Mouse (Mus musculus) midbrain, embryonic 13.5 days (tissue): ENCODE results near the gene Harbi1. TPM values are rescaled to one million over a fixed set of nuclear protein-coding genes. Genes with fewer than 3 reads are reported as not detected.

Experiments
- ATAC-seq: fragments of 200-750 bp; cut with Nextera tagmentation; 2 replicates; pipeline ENCODE4 v1.8.0; 2017; ENCODE audit warnings: mild to moderate bottlenecking, moderate TSS enrichment, moderate library complexity
- H3K27ac ChIP-seq: fragments of 300-500 bp; sonication (generic); 2 replicates; pipeline ENCODE4 v1.5.1; 2015; ENCODE audit warnings: inconsistent platforms, mild to moderate bottlenecking, moderate library complexity
- H3K27me3 ChIP-seq: fragments of 300-500 bp; sonication (generic); 2 replicates; pipeline ENCODE4 v1.6.1; 2015; ENCODE audit warnings: mild to moderate bottlenecking, inconsistent platforms
- H3K36me3 ChIP-seq: fragments of 300-500 bp; sonication (generic); 2 replicates; pipeline ENCODE4 v1.6.1; 2015; ENCODE audit warnings: mild to moderate bottlenecking, inconsistent platforms
- H3K4me1 ChIP-seq: fragments of 300-500 bp; sonication (generic); replicated peaks from 2 replicates; pipeline ENCODE4 v1.6.1; 2015; ENCODE audit warnings: inconsistent platforms
- H3K4me2 ChIP-seq: fragments of 300-500 bp; sonication (generic); replicated peaks from 2 replicates; pipeline ENCODE4 v1.6.1; 2015; ENCODE audit warnings: moderate library complexity, mild to moderate bottlenecking, inconsistent platforms
- H3K4me3 ChIP-seq: fragments of 300-500 bp; sonication (generic); replicated peaks from 2 replicates; pipeline ENCODE4 v1.5.1; 2015; ENCODE audit warnings: mild to moderate bottlenecking, inconsistent platforms
- H3K9ac ChIP-seq: fragments of 300-500 bp; sonication (generic); replicated peaks from 2 replicates; pipeline ENCODE4 v1.6.1; 2015; ENCODE audit warnings: mild to moderate bottlenecking, inconsistent platforms
- H3K9me3 ChIP-seq: fragments of 300-500 bp; sonication (generic); 2 replicates; pipeline ENCODE4 v1.6.1; 2016; ENCODE audit warnings: mild to moderate bottlenecking, inconsistent platforms
- WGBS: fragments of 180-500 bp; shearing (Covaris S2); methylation state at CpG from one replicate; pipeline ENCODE4 v1.1.7; 2015; 5-methylcytosine and 5-hydroxymethylcytosine counted together
- polyA plus RNA-seq: library from polyadenylated mRNA; unstranded; fragments of >200 nt; fragmentation: Nextera tagmentation; extraction: Ambion mirVana; gene quantifications from 2 replicates; pipeline ENCODE4 v1.2.1, GENCODE M21; 2015

The Harbi1 gene
- polyA plus RNA-seq, 1 experiment from 2014 or later: 25.0 TPM

DNA sequence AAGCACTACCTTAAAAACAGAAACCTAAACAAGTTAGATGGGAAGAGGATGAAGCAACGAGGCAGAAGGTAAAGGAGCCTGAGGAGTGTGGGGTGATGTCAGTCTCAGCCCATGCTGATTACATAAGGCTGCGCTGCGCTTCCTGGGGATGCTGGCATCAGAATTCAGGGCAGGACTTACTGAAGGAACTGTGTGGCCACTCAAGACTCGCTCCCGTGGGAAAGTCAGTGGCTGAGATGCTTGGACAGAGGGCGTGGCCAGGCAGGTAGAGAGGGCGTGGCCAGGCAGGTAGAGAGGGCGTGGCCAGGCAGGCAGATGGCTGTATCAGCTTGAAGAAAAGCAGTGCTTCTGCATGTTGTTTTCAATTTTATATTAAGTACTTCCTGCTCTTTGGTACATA, 26.7 kb upstream of the Harbi1 start:
- no peak overlapping the region for H3K4me2 ChIP-seq
- peaks cover 86% of the 10 kb centered on the region for H3K36me3 ChIP-seq
- no peak overlapping the region for H3K4me3 ChIP-seq
- H3K4me1 ChIP-seq: no peaks in the 10 kb centered on the region
- ATAC-seq: no peak
- H3K9ac ChIP-seq: no peak overlapping the region
- H3K9me3 ChIP-seq: no peaks in the 10 kb centered on the region
- no peak overlapping the region for H3K27ac ChIP-seq
- WGBS: 82% methylated on average over 8 of the region's 8 CpGs
- no peaks in the 10 kb centered on the region for H3K27me3 ChIP-seq

GRCm38 (mm10) chr2:91689452-91689851, 21.2 kb upstream of the Harbi1 start:
- no peak for ATAC-seq
- no peak overlapping the region for H3K4me2 ChIP-seq
- H3K4me3 ChIP-seq: no peak overlapping the region
- no peaks in the 10 kb centered on the region for H3K9me3 ChIP-seq
- H3K9ac ChIP-seq: no peak overlapping the region
- no peak overlapping the region for H3K27ac ChIP-seq
- peaks cover 72% of the 10 kb centered on the region for H3K36me3 ChIP-seq
- H3K4me1 ChIP-seq: no peaks in the 10 kb centered on the region
- 85% methylated on average over 7 of the region's 7 CpGs for WGBS
- no peaks in the 10 kb centered on the region for H3K27me3 ChIP-seq

- no peak for ATAC-seq
- Histone ChIP-seq H3K4me3 (no peak overlapping the region), H3K9me3 (no peaks in the 10 kb centered on the region), H3K27ac (no peak overlapping the region), H3K4me2 (no peak overlapping the region), H3K36me3 (peaks cover 27% of the 10 kb centered on the region), H3K4me1 (no peaks in the 10 kb centered on the region), H3K27me3 (no peaks in the 10 kb centered on the region), H3K9ac (no peak overlapping the region)
- 94% methylated on average over 10 of the region's 10 CpGs for WGBS
Measured at GRCm38 (mm10) chr2:91695436-91696224, 15.0 kb upstream of the Harbi1 start.

- ATAC-seq: no peak
- WGBS: 91% methylated on average over 1 of the region's 1 CpGs
- no peaks in the 10 kb centered on the region for H3K4me1 ChIP-seq
- H3K4me3 ChIP-seq: no peak overlapping the region
- H3K9me3 ChIP-seq: no peaks in the 10 kb centered on the region
- H3K27ac ChIP-seq: no peak overlapping the region
- peaks cover 25% of the 10 kb centered on the region for H3K36me3 ChIP-seq
- no peaks in the 10 kb centered on the region for H3K27me3 ChIP-seq
- no peak overlapping the region for H3K4me2 ChIP-seq
- H3K9ac ChIP-seq: no peak overlapping the region
Measured at GRCm38 (mm10) chr2:91696225-91696590, 14.4 kb upstream of the Harbi1 start.

- Histone ChIP-seq H3K4me3 (no peak overlapping the region), H3K4me1 (no peaks in the 10 kb centered on the region), H3K9me3 (no peaks in the 10 kb centered on the region), H3K27ac (no peak overlapping the region), H3K4me2 (no peak overlapping the region), H3K9ac (no peak overlapping the region), H3K36me3 (peaks cover 11% of the 10 kb centered on the region), H3K27me3 (no peaks in the 10 kb centered on the region)
- WGBS: 80% methylated on average over 1 of the region's 1 CpGs
- no peak for ATAC-seq
Measured at GRCm38 (mm10) chr2:91699225-91699624, 11.4 kb upstream of the Harbi1 start.

- no peaks in the 10 kb centered on the region for H3K9me3 ChIP-seq
- H3K36me3 ChIP-seq: no peaks in the 10 kb centered on the region
- no peak overlapping the region for H3K27ac ChIP-seq
- 98% methylated on average over 2 of the region's 2 CpGs for WGBS
- no peak overlapping the region for H3K9ac ChIP-seq
- H3K4me2 ChIP-seq: no peak overlapping the region
- H3K4me3 ChIP-seq: no peak overlapping the region
- H3K27me3 ChIP-seq: no peaks in the 10 kb centered on the region
- ATAC-seq: no peak
- H3K4me1 ChIP-seq: no peaks in the 10 kb centered on the region
Measured at GRCm38 (mm10) chr2:91701366-91701765, 9.3 kb upstream of the Harbi1 start.

DNA sequence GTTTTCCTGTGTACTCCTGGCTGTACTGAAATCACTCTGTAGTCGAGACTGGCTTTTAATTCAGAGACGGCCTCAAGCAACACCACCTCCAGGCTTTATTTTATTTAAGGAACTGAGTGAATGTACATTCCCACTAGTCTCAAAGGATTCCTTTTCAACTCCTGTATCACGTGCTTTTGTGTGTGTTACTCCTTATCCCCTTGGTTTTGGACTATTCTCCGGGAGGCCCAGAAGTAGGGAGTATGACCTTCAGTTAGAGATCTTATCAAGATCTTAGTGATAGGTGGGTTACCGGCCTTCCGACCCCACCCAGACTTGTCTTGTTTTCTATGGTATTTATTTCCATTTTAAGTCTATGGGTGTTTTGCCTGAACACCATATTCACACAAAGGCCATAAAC, 4.9 kb upstream of the Harbi1 start:
- no peaks in the 10 kb centered on the region for H3K27me3 ChIP-seq
- no peaks in the 10 kb centered on the region for H3K9me3 ChIP-seq
- 87% methylated on average over 6 of the region's 6 CpGs for WGBS
- no peak overlapping the region for H3K9ac ChIP-seq
- no peaks in the 10 kb centered on the region for H3K36me3 ChIP-seq
- ATAC-seq: no peak
- no peak overlapping the region for H3K4me3 ChIP-seq
- H3K4me2 ChIP-seq: no peak overlapping the region
- H3K27ac ChIP-seq: no peak overlapping the region
- peaks cover 11% of the 10 kb centered on the region for H3K4me1 ChIP-seq

DNA sequence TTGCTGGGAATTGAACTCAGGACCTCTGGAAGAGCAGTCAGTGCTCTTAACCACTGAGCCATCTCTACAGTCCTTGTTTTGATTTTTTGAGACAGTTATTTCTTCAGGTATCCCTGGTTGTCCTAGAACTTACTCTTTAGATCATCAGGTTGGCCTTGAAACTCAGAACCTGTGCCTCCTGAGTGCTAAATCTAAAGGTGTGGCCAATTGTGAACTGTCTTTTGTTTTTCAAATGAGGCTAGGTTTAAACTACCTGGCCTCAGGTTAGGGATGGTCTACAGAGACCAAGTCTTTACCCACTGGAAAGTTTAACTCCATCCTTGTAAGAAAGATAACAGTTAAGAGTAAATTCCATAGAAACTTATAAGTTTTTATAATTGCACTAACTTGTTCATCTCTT, 4.2 kb upstream of the Harbi1 start:
- no peak overlapping the region for H3K4me2 ChIP-seq
- peaks cover 13% of the 10 kb centered on the region for H3K4me1 ChIP-seq
- no peak overlapping the region for H3K9ac ChIP-seq

DNA sequence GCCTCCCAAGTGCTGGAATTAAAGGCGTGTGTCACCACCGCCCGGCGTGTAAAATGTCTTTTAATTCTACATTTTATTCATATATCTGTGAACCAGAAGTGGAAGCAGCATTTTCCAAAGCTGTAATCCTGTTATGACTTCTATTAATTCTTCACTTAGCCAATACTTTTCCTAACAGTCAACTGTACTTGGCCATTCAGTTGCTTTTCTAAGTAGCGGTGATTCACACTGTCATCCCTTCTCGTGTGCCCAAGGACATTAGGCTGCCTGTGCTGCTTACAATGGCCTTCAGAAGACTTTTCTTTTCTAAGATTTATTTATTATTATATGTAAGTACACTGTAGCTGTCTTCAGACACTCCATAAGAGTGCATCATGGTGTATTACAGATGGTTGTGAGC, 2.3 kb upstream of the Harbi1 start:
- Histone ChIP-seq H3K9ac (no peak overlapping the region), H3K36me3 (no peaks in the 10 kb centered on the region), H3K9me3 (no peaks in the 10 kb centered on the region), H3K27ac (no peak overlapping the region), H3K4me3 (no peak overlapping the region), H3K4me1 (peaks cover 27% of the 10 kb centered on the region), H3K4me2 (no peak overlapping the region), H3K27me3 (no peaks in the 10 kb centered on the region)
- ATAC-seq: no peak
- 95% methylated on average over 6 of the region's 6 CpGs for WGBS

More for the DNA sequence above, 4.2 kb upstream of the Harbi1 start:
- no peaks in the 10 kb centered on the region for H3K27me3 ChIP-seq
- ATAC-seq: no peak
- H3K36me3 ChIP-seq: no peaks in the 10 kb centered on the region
- H3K27ac ChIP-seq: no peak overlapping the region
- no peak overlapping the region for H3K4me3 ChIP-seq
- H3K9me3 ChIP-seq: no peaks in the 10 kb centered on the region

DNA sequence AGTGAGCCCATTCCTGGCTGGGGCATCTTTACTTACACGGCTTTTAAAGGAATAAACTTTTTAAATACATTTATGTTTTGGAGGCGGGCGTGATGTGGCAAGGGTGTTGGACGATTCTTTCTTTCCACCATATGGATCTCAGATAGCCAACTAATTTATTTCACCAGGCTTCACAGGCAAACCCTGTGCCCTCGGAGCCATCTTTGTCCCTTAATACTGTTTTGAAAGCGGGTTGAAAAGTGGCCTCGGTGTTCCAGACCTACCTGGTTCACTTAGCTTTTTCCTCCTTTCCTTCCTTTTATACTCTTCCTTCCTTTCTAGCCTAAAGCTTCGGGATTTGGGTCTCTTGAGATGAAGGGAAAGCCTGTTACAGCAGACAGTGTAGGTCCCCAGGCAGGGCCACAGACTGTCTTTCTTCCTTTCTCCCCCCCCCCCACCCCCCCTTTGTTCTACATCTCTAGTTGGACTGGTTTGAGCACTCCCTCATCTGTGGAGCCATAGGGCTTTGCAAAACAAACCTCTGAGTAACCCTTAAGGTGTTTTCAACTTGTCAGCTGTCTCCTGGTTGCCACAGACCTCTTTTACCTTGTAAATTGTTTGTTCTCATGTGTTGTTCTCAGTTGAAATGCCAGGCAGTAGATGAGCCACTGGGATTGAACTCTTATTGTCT, 739 bp downstream of the Harbi1 start:
- Histone ChIP-seq H3K36me3 (0 out of 2 replicates have a peak, but pooled peaks cover 5% of the 10 kb centered on the region), H3K4me1 (peaks cover 30% of the 10 kb centered on the region), H3K27me3 (no peaks in the 10 kb centered on the region), H3K27ac (peak overlapping the region; percentile 73), H3K9ac (peak overlapping the region; percentile 82), H3K4me2 (peak overlapping the region; percentile 75), H3K9me3 (no peaks in the 10 kb centered on the region), H3K4me3 (peak overlapping the region; percentile 98)
- WGBS: 6% methylated on average over 8 of the region's 8 CpGs
- ATAC-seq: no peak

DNA sequence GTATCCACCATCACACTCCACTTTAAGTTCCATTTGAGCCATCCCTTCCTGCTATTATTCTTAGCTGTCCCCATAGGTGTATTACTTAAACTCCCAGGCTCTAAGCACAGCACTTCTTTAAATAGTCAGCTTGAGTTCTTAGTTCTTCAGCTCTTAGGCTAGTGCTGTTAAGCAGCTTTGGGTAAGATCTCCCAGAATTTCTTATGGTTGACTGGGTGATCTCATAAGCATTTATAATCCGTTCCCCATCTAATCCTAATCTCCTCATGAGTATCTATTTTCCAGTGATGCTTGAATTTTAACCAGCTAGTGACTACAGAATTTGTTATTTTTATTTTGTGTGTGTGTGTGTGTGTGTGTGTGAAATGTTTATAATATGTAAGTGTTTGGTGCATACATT, 4.3 kb downstream of the Harbi1 start:
- peaks cover 15% of the 10 kb centered on the region for H3K36me3 ChIP-seq

DNA sequence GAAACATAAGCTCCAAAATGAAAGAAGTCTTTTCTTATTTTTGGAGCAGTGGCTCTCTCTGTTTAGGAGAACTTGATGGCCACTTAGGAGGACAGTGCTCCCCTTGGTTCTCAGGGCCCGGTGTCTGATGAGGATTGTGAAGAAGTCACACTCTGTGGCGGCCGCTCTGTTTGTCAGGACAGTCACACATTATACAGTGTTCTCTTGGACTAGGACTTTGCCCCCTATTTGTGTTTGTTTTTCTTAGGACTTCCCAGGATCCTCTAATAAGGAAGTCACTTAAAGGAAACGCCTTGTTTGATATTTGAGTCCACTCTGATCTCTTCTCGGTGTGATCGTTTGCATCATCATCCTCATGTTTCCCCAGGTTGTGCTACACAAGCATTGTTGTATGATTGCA, 7.6 kb downstream of the Harbi1 start:
- H3K4me1 ChIP-seq: peaks cover 3% of the 10 kb centered on the region; the same call in 1 of the 2 replicates
- ATAC-seq: no peak
- no peak overlapping the region for H3K4me3 ChIP-seq
- H3K27ac ChIP-seq: no peak overlapping the region
- H3K36me3 ChIP-seq: peaks cover 28% of the 10 kb centered on the region
- H3K4me2 ChIP-seq: no peak overlapping the region
- no peak overlapping the region for H3K9ac ChIP-seq
- H3K9me3 ChIP-seq: no peaks in the 10 kb centered on the region
- WGBS: 90% methylated on average over 6 of the region's 6 CpGs
- no peaks in the 10 kb centered on the region for H3K27me3 ChIP-seq

More for the DNA sequence above, 4.3 kb downstream of the Harbi1 start:
- no peaks in the 10 kb centered on the region for H3K27me3 ChIP-seq
- no peak for ATAC-seq
- no peak overlapping the region for H3K4me2 ChIP-seq
- H3K9ac ChIP-seq: no peak overlapping the region
- H3K4me3 ChIP-seq: no peak overlapping the region
- WGBS: 67% methylated on average over 1 of the region's 1 CpGs
- no peaks in the 10 kb centered on the region for H3K9me3 ChIP-seq
- no peak overlapping the region for H3K27ac ChIP-seq
- peaks cover 19% of the 10 kb centered on the region for H3K4me1 ChIP-seq
